Mouse (Mus musculus): Measurements from ENCODE around the gene Tpbpb. TPM values are rescaled to one million over a fixed set of nuclear protein-coding genes. Genes with fewer than 3 reads are reported as not detected.
A peak's percentile ranks its signal among the peaks of the same experiment; 100 is the strongest.
"Not testable (repeated sequence)": the region's sequence is repeated elsewhere in the genome, so short reads cannot be mapped to it uniquely, and the experiment has no call there.

The Tpbpb gene
- polyA plus RNA-seq (2014; fragmentation: Nextera tagmentation; extraction: Ambion mirVana) = not detected in 2 replicates

- not testable (repeated sequence) for H3K27me3 ChIP-seq (ENCODE audit: control insufficient read depth, insufficient read depth, low read length); H3K36me3 ChIP-seq (ENCODE audit: control insufficient read depth, insufficient read depth, low read length); H3K9me3 ChIP-seq (ENCODE audit: control insufficient read depth, low read length); DNase-seq (ENCODE audit: low spot score); H3K27ac ChIP-seq (ENCODE audit: low read depth, low read length); H3K4me3 ChIP-seq (ENCODE audit: low read depth, low read length); H3K9ac ChIP-seq (ENCODE audit: low read length); H3K4me1 ChIP-seq (replicated peaks; ENCODE audit: control insufficient read depth, insufficient read depth, low read length); ATAC-seq (replicated peaks; ENCODE audit: low FRiP score); H3K4me2 ChIP-seq (ENCODE audit: low read depth, low read length, severe bottlenecking)
- WGBS = 88% methylated on average over 2 of the region's 2 CpGs
These were observed at the start of gene Tpbpb for GRCm38 (mm10) chr13:60904780-60905179. TSS of gene Tpbpb (minus strand) at chr13:60904880.

- WGBS = 80% methylated on average over 3 of the region's 3 CpGs
These were observed 37.2 kb upstream of the Tpbpb start, which contains the start of gene Tpbpa for GRCm38 (mm10) chr13:60941884-60942283. TSS of gene Tpbpa (minus strand) at chr13:60941984.

GRCm38 (mm10) chr13:60936500-60936901 is 31.8 kb upstream of the Tpbpb start, which contains the start of the genes Gm49391 and Ctla2a:
TSS of gene Gm49391 (minus strand) at chr13:60936571.
TSS of gene Ctla2a (minus strand) at chr13:60936625.
- DNase-seq (ENCODE audit: low spot score) = peak; percentile 48
- Histone ChIP-seq H3K27me3 (ENCODE audit: control insufficient read depth, insufficient read depth, low read length) (no peaks in the 10 kb centered on the region), H3K4me1 (replicated peaks; ENCODE audit: control insufficient read depth, insufficient read depth, low read length) (no peaks in the 10 kb centered on the region), H3K9ac (ENCODE audit: low read length) (no peak within 1 kb of the TSS), H3K4me3 (ENCODE audit: low read depth, low read length) (no peak within 1 kb of the TSS), H3K36me3 (ENCODE audit: control insufficient read depth, insufficient read depth, low read length) (no peaks in the 10 kb centered on the region), H3K4me2 (ENCODE audit: low read depth, low read length, severe bottlenecking) (no peak within 1 kb of the TSS), H3K27ac (ENCODE audit: low read depth, low read length) (no peak within 1 kb of the TSS), H3K9me3 (ENCODE audit: control insufficient read depth, low read length) (no peaks in the 10 kb centered on the region; the same call in 1 of the 2 replicates)
- no peak for ATAC-seq (replicated peaks; ENCODE audit: low FRiP score)
- WGBS = 71% methylated on average over 5 of the region's 5 CpGs

More at GRCm38 (mm10) chr13:60941884-60942283, 37.2 kb upstream of the Tpbpb start, which contains the start of gene Tpbpa:
- not testable (repeated sequence) for ATAC-seq (replicated peaks; ENCODE audit: low FRiP score); DNase-seq (ENCODE audit: low spot score); H3K4me1 ChIP-seq (replicated peaks; ENCODE audit: control insufficient read depth, insufficient read depth, low read length); H3K4me2 ChIP-seq (ENCODE audit: low read depth, low read length, severe bottlenecking); H3K27ac ChIP-seq (ENCODE audit: low read depth, low read length); H3K4me3 ChIP-seq (ENCODE audit: low read depth, low read length); H3K36me3 ChIP-seq (ENCODE audit: control insufficient read depth, insufficient read depth, low read length); H3K27me3 ChIP-seq (ENCODE audit: control insufficient read depth, insufficient read depth, low read length); H3K9me3 ChIP-seq (ENCODE audit: control insufficient read depth, low read length); H3K9ac ChIP-seq (ENCODE audit: low read length)

- H3K4me3 ChIP-seq (ENCODE audit: low read depth, low read length) = not testable (repeated sequence)
These were observed 30.8 kb upstream of the Tpbpb start, which contains the start of gene Gm49393 for GRCm38 (mm10) chr13:60935490-60935889. TSS of gene Gm49393 (minus strand) at chr13:60935590.

GRCm38 (mm10) chr13:60897328-60897727 is 7.4 kb downstream of the Tpbpb start, which contains the start of gene Ctla2b:
TSS of gene Ctla2b (minus strand) at chr13:60897447.
- 0 out of 2 replicates have a peak, but pooled peaks cover 2% of the 10 kb centered on the region for H3K9me3 ChIP-seq (ENCODE audit: control insufficient read depth, low read length)
- no peak within 1 kb of the TSS for H3K9ac ChIP-seq (ENCODE audit: low read length)
- no peak within 1 kb of the TSS for H3K4me2 ChIP-seq (ENCODE audit: low read depth, low read length, severe bottlenecking)
- no peak for DNase-seq (ENCODE audit: low spot score)
- no peaks in the 10 kb centered on the region for H3K27me3 ChIP-seq (ENCODE audit: control insufficient read depth, insufficient read depth, low read length)
- ATAC-seq (replicated peaks; ENCODE audit: low FRiP score) = no peak
- H3K4me3 ChIP-seq (ENCODE audit: low read depth, low read length) = no peak within 1 kb of the TSS
- WGBS = 88% methylated on average over 3 of the region's 3 CpGs
- H3K4me1 ChIP-seq (replicated peaks; ENCODE audit: control insufficient read depth, insufficient read depth, low read length) = no peaks in the 10 kb centered on the region
- H3K27ac ChIP-seq (ENCODE audit: low read depth, low read length) = no peak within 1 kb of the TSS
- no peaks in the 10 kb centered on the region for H3K36me3 ChIP-seq (ENCODE audit: control insufficient read depth, insufficient read depth, low read length)

More at GRCm38 (mm10) chr13:60935490-60935889, 30.8 kb upstream of the Tpbpb start, which contains the start of gene Gm49393:
- not testable (repeated sequence) for H3K9ac ChIP-seq (ENCODE audit: low read length); H3K4me1 ChIP-seq (replicated peaks; ENCODE audit: control insufficient read depth, insufficient read depth, low read length); H3K27me3 ChIP-seq (ENCODE audit: control insufficient read depth, insufficient read depth, low read length); H3K9me3 ChIP-seq (ENCODE audit: control insufficient read depth, low read length); DNase-seq (ENCODE audit: low spot score); H3K36me3 ChIP-seq (ENCODE audit: control insufficient read depth, insufficient read depth, low read length); ATAC-seq (replicated peaks; ENCODE audit: low FRiP score); H3K4me2 ChIP-seq (ENCODE audit: low read depth, low read length, severe bottlenecking); H3K27ac ChIP-seq (ENCODE audit: low read depth, low read length)
- WGBS = 70% methylated on average over 2 of the region's 2 CpGs

- H3K4me2 ChIP-seq (ENCODE audit: low read depth, low read length, severe bottlenecking); DNase-seq (ENCODE audit: low spot score); H3K9me3 ChIP-seq (ENCODE audit: control insufficient read depth, low read length); ATAC-seq (replicated peaks; ENCODE audit: low FRiP score); H3K36me3 ChIP-seq (ENCODE audit: control insufficient read depth, insufficient read depth, low read length); H3K4me3 ChIP-seq (ENCODE audit: low read depth, low read length); H3K9ac ChIP-seq (ENCODE audit: low read length); H3K4me1 ChIP-seq (replicated peaks; ENCODE audit: control insufficient read depth, insufficient read depth, low read length); H3K27me3 ChIP-seq (ENCODE audit: control insufficient read depth, insufficient read depth, low read length); H3K27ac ChIP-seq (ENCODE audit: low read depth, low read length): not testable (repeated sequence)
- 94% methylated on average over 6 of the region's 8 CpGs for WGBS
These were observed 7.9 kb downstream of the Tpbpb start, which contains the start of gene Gm49392 for GRCm38 (mm10) chr13:60896794-60897193. TSS of gene Gm49392 (minus strand) at chr13:60896894.

- no peak overlapping the region for H3K27ac ChIP-seq (ENCODE audit: low read depth, low read length)
- H3K4me3 ChIP-seq (ENCODE audit: low read depth, low read length) = no peak overlapping the region
- no peak for DNase-seq (ENCODE audit: low spot score)
- no peak for ATAC-seq (replicated peaks; ENCODE audit: low FRiP score)
- H3K9ac ChIP-seq (ENCODE audit: low read length) = no peak overlapping the region
- no peaks in the 10 kb centered on the region for H3K4me1 ChIP-seq (replicated peaks; ENCODE audit: control insufficient read depth, insufficient read depth, low read length)
- no peaks in the 10 kb centered on the region for H3K27me3 ChIP-seq (ENCODE audit: control insufficient read depth, insufficient read depth, low read length)
- H3K9me3 ChIP-seq (ENCODE audit: control insufficient read depth, low read length) = no peaks in the 10 kb centered on the region
- H3K36me3 ChIP-seq (ENCODE audit: control insufficient read depth, insufficient read depth, low read length) = no peaks in the 10 kb centered on the region
- no peak overlapping the region for H3K4me2 ChIP-seq (ENCODE audit: low read depth, low read length, severe bottlenecking)
These were observed 9.1 kb downstream of the Tpbpb start for GRCm38 (mm10) chr13:60895406-60896160.

GRCm38 (mm10) chr13:60892301-60892700 is 12.4 kb downstream of the Tpbpb start:
- H3K4me2 ChIP-seq (ENCODE audit: low read depth, low read length, severe bottlenecking) = no peak overlapping the region
- H3K4me1 ChIP-seq (replicated peaks; ENCODE audit: control insufficient read depth, insufficient read depth, low read length) = no peaks in the 10 kb centered on the region
- DNase-seq (ENCODE audit: low spot score) (no peak), ATAC-seq (replicated peaks; ENCODE audit: low FRiP score) (no peak)
- 93% methylated on average over 1 of the region's 1 CpGs for WGBS
- H3K9ac ChIP-seq (ENCODE audit: low read length) = no peak overlapping the region
- no peaks in the 10 kb centered on the region for H3K36me3 ChIP-seq (ENCODE audit: control insufficient read depth, insufficient read depth, low read length)
- H3K9me3 ChIP-seq (ENCODE audit: control insufficient read depth, low read length) = no peaks in the 10 kb centered on the region
- H3K27me3 ChIP-seq (ENCODE audit: control insufficient read depth, insufficient read depth, low read length) = no peaks in the 10 kb centered on the region
- H3K4me3 ChIP-seq (ENCODE audit: low read depth, low read length) = no peak overlapping the region
- no peak overlapping the region for H3K27ac ChIP-seq (ENCODE audit: low read depth, low read length)
